Mouse (Mus musculus): ENCODE results near the gene Wdr38. TPM values are rescaled to one million over a fixed set of nuclear protein-coding genes. Genes with fewer than 3 reads are reported as not detected.

The Wdr38 gene
- polyA plus RNA-seq, 1 experiment from 2014 or later: 0.96 TPM

Other genes starting within 250 kb of the Wdr38 start
- gene Nr6a1, start 69.8 kb upstream of the Wdr38 start, polyA plus RNA-seq (2014; fragmentation: Nextera tagmentation; extraction: Ambion mirVana): 0.47 and 0.78 TPM in 2 replicates
- 5.4 and 6.0 TPM in 2 replicates for gene Olfml2a, start 65.5 kb upstream of the Wdr38 start, polyA plus RNA-seq (2014; fragmentation: Nextera tagmentation; extraction: Ambion mirVana)
- gene Arpc5l, start 7.9 kb downstream of the Wdr38 start, polyA plus RNA-seq (2014; fragmentation: Nextera tagmentation; extraction: Ambion mirVana): 82.8 and 85.4 TPM in 2 replicates
- gene Rpl35, start 8.1 kb downstream of the Wdr38 start, polyA plus RNA-seq (2014; fragmentation: Nextera tagmentation; extraction: Ambion mirVana): 608 and 670 TPM in 2 replicates
- 25.5 and 26.9 TPM in 2 replicates for gene Golga1, start 68.1 kb downstream of the Wdr38 start, polyA plus RNA-seq (2014; fragmentation: Nextera tagmentation; extraction: Ambion mirVana)
- gene Scai, start 193.3 kb downstream of the Wdr38 start, polyA plus RNA-seq (2014; fragmentation: Nextera tagmentation; extraction: Ambion mirVana): 5.1 and 6.7 TPM in 2 replicates
- gene Ppp6c, start 229.0 kb downstream of the Wdr38 start, polyA plus RNA-seq (2014; fragmentation: Nextera tagmentation; extraction: Ambion mirVana): 48.3 and 51.3 TPM in 2 replicates

Measured in heart, embryonic 14.5 days (tissue).